Mouse (Mus musculus) testis, adult 2 months (tissue): ENCODE data around the gene Angptl6.

ENCODE experiments used
- CTCF ChIP-seq: fragments of 200-500 bp; IDR thresholded peaks from 2 replicates; pipeline ENCODE4 v1.5.1; 2012; ENCODE audit warnings: low read depth, mild to moderate bottlenecking, inconsistent platforms, low read length, moderate library complexity; ENCODE audit not compliant: control insufficient read depth, insufficient read depth, insufficient replicate concordance
- POLR2A ChIP-seq: fragments of 200-500 bp; IDR thresholded peaks from 2 replicates; pipeline ENCODE4 v1.6.1; 2012; ENCODE audit warnings: low read depth, mild to moderate bottlenecking, inconsistent platforms, low read length, moderate library complexity; ENCODE audit not compliant: control insufficient read depth

- TF ChIP-seq POLR2A (no peak), CTCF (no peak)
Measured at GRCm38 (mm10) chr9:20873521-20873920, 6.0 kb downstream of the Angptl6 start.
